In the genomic region with DNA sequence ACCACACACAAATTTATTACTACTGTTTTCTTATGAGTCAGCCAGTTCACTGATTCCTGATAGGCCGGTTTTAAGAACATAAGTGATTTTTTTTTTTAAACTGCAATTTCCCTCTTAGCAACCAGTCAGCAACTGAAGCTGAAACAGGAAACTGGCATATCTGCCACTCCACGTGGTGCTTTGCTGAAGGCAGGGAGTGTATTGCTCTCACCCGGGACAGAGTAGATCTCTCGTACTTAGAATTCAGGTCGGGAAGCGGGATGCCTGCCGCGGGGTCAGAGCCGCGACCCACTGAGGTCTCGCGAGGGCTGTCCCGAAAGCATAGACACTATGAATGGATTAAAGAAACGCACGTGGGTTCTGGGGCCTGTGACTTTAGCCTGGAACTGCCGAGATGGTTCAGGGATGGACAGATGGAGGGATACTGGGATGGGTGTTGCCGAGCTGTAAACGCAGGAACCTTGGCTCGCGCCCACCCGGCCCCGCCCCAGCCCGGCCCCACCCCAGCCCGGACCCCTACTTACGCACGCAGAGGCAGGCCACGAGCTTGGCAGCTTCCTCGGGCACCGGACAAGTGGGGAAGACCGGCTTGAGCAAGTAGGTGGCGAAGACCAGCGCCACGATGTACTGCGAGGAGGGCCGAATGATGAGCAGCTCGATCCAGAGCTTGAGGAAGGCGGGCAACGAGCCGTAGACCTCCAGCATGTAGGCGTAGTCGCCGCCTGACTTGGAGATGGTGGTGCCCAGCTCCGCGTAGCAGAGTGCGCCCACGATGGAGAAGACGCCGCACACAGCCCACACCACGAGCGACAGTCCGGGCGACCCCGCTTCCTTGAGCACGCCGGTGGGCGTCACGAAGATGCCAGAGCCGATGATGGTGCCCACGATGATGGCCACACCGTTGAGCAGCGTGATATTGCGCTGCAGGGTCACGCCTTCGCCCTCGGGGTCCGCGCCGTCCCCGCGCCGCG, we compare ENCODE assay signal across 7 mouse cellular contexts. TPM values are rescaled to one million over a fixed set of nuclear protein-coding genes. Genes with fewer than 3 reads are reported as not detected.
DNase-seq lines count a peak whose midpoint lies in the region; ATAC-seq and TF ChIP-seq lines count a peak whose summit lies in the region.

No protein-coding gene starts in this region.

- H3K4me3 ChIP-seq in heart, embryonic 15.5 days, result peak overlapping the region; percentile 82
- peak overlapping the region; percentile 75 for H3K4me3 ChIP-seq in limb, embryonic 10.5 days
- H3K4me3 ChIP-seq in spleen, adult 2 months (ENCODE audit: extremely low read depth, insufficient read depth, insufficient read length), result peak overlapping the region; percentile 85

- no peaks in the 10 kb centered on the region for H3K9me3 ChIP-seq in heart, embryonic 15.5 days (replicated peaks)
- no peaks in the 10 kb centered on the region for H3K9me3 ChIP-seq in limb, embryonic 10.5 days (replicated peaks)

- H3K4me1 ChIP-seq in heart, embryonic 15.5 days (replicated peaks), result peaks cover 45% of the 10 kb centered on the region
- peaks cover 67% of the 10 kb centered on the region for H3K4me1 ChIP-seq in limb, embryonic 10.5 days
- H3K4me1 ChIP-seq in spleen, adult 2 months (ENCODE audit: control insufficient read depth, insufficient read depth, insufficient read length), result peaks cover 4% of the 10 kb centered on the region; the same call in 1 of the 2 replicates

- TF ChIP-seq CTCF in spleen, adult 2 months (IDR thresholded peaks at IDR 0.05; ENCODE audit: extremely low read depth, insufficient read depth, insufficient read length, insufficient replicate concordance), result no peak

- peak overlapping the region; percentile 97 for H3K4me2 ChIP-seq in heart, embryonic 15.5 days

- H3K27me3 ChIP-seq in heart, embryonic 15.5 days, result no peaks in the 10 kb centered on the region; the same call in 1 of the 2 replicates
- H3K27me3 ChIP-seq in limb, embryonic 10.5 days (ENCODE audit: low read depth, poor library complexity, severe bottlenecking), result peaks cover 13% of the 10 kb centered on the region; the same call in 1 of the 2 replicates
- no peaks in the 10 kb centered on the region for H3K27me3 ChIP-seq in spleen, adult 2 months (ENCODE audit: control insufficient read depth, insufficient read depth, low read length)

- no peak for TF ChIP-seq POLR2A in spleen, adult 2 months (IDR thresholded peaks at IDR 0.05; ENCODE audit: low read depth, low read length)

- H3K9ac ChIP-seq in heart, embryonic 15.5 days, result peak overlapping the region; percentile 70

- H3K36me3 ChIP-seq in heart, embryonic 15.5 days, result no peaks in the 10 kb centered on the region
- H3K36me3 ChIP-seq in limb, embryonic 10.5 days, result no peaks in the 10 kb centered on the region
- H3K36me3 ChIP-seq in spleen, adult 2 months (ENCODE audit: control insufficient read depth, insufficient read depth, low read length), result no peaks in the 10 kb centered on the region

- peak; percentile 78 for DNase-seq in CD4-positive helper T cell, adult 2 months (ENCODE audit: low read depth, low spot score)
- DNase-seq in ES-CJ7 (ENCODE audit: low read depth, low spot score), result peak; percentile 73
- DNase-seq in limb, embryonic 10.5 days (ENCODE audit: low spot score), result peak; percentile 56
- peak; percentile 68 for DNase-seq in mesoderm, embryonic 11.5 days (ENCODE audit: low read depth, low spot score)
- peak; percentile 12 to 27 for DNase-seq in spleen, adult 2 months (ENCODE audit: low read depth in 1 of 2, low spot score in 2 of 2)

- ATAC-seq in common myeloid progenitor, adult 5-6 weeks (replicated peaks; ENCODE audit: low read depth, poor library complexity, severe bottlenecking), result peak; percentile 39
- peak; percentile 27 for ATAC-seq in heart, embryonic 15.5 days (replicated peaks; ENCODE audit: insufficient number of reproducible peaks, insufficient read depth, low FRiP score, low read depth)

- peak overlapping the region; percentile 30; the same call in 1 of the 2 replicates for H3K27ac ChIP-seq in heart, embryonic 15.5 days
- peak overlapping the region; percentile 82 for H3K27ac ChIP-seq in limb, embryonic 10.5 days
- 0 out of 2 replicates have a peak overlapping the region, but pooled peaks have one; percentile 10 for H3K27ac ChIP-seq in spleen, adult 2 months (ENCODE audit: insufficient read depth, low read length)

- under 1% methylated on average over 72 of the region's 72 CpGs for WGBS in heart, embryonic 15.5 days
- WGBS in limb, embryonic 10.5 days, result under 1% methylated on average over 72 of the region's 72 CpGs
- under 1% methylated on average over 69 of the region's 72 CpGs for whole genome bisulfite sequencing in spleen, adult 2 months

RNA-seq across cellular contexts. Expression of a gene that starts 0.7 kb away (rescaled TPM):
- 27.6 and 44.5 TPM in 2 replicates for total RNA-seq in common myeloid progenitor, adult 5-6 weeks (2017)
- polyA plus RNA-seq in heart, embryonic 15.5 days (2015; fragmentation: Nextera tagmentation; extraction: Ambion mirVana), result 12.0 and 17.4 TPM in 2 replicates
- 16.8 and 19.3 TPM in 2 replicates for polyA plus RNA-seq in limb, embryonic 10.5 days (2016; fragmentation: Nextera tagmentation; extraction: Ambion mirVana)
- polyA plus RNA-seq in spleen, adult 2 months (2012; rRNA removed), result 41.9 and 45.0 TPM in 2 replicates

RNA-seq across cellular contexts. Expression of a gene that starts 37.9 kb away (rescaled TPM):
- total RNA-seq in common myeloid progenitor, adult 5-6 weeks (2017), result not detected in 2 replicates
- polyA plus RNA-seq in heart, embryonic 15.5 days (2015; fragmentation: Nextera tagmentation; extraction: Ambion mirVana), result not detected in 2 replicates
- polyA plus RNA-seq in limb, embryonic 10.5 days (2016; fragmentation: Nextera tagmentation; extraction: Ambion mirVana), result 0.20 TPM in 1 of 2 replicates, not detected in the other
- polyA plus RNA-seq in spleen, adult 2 months (2012; rRNA removed), result 0.08 and 0.15 TPM in 2 replicates

RNA-seq across cellular contexts. Expression of a gene that starts 42.7 kb away (rescaled TPM):
- total RNA-seq in common myeloid progenitor, adult 5-6 weeks (2017), result 13.4 and 25.0 TPM in 2 replicates
- 25.3 and 29.2 TPM in 2 replicates for polyA plus RNA-seq in heart, embryonic 15.5 days (2015; fragmentation: Nextera tagmentation; extraction: Ambion mirVana)
- 55.4 and 60.0 TPM in 2 replicates for polyA plus RNA-seq in limb, embryonic 10.5 days (2016; fragmentation: Nextera tagmentation; extraction: Ambion mirVana)
- 54.1 and 68.9 TPM in 2 replicates for polyA plus RNA-seq in spleen, adult 2 months (2012; rRNA removed)

Comparison
In these comparisons a context has a peak if more than half of its experiments do, and no peak if none do; other contexts are left out.
1. Peak in every context shown above with its lines: DNase-seq, ATAC-seq, H3K4me3 ChIP-seq and H3K27ac ChIP-seq.
2. DNase-seq: peak in every context shown above with its lines; median percentile 78 in CD4-positive helper T cell, adult 2 months; 73 in ES-CJ7; 68 in mesoderm, embryonic 11.5 days; 56 in limb, embryonic 10.5 days; 20 in spleen, adult 2 months.
3. H3K27ac ChIP-seq: peak in every context shown above with its lines; median percentile 82 in limb, embryonic 10.5 days; 30 in heart, embryonic 15.5 days; 10 in spleen, adult 2 months.